Mouse (Mus musculus) megakaryocyte, embryonic 14.5 days (primary cell): ENCODE results near the gene Slc10a1.

Experiments used
- FLI1 ChIP-seq: IDR thresholded peaks from 2 replicates; pipeline ENCODE4 v1.6.1; 2012; ENCODE audit warnings: low read length, inconsistent platforms, mixed read lengths
- GATA1 ChIP-seq: IDR thresholded peaks from 3 replicates; pipeline ENCODE4 v1.6.1; 2012; ENCODE audit warnings: mixed read lengths, low read length, inconsistent platforms, borderline replicate concordance

- TF ChIP-seq GATA1 (no peak), FLI1 (no peak)
These were observed 35.6 kb downstream of the Slc10a1 start for GRCm38 (mm10) chr12:80932865-80933264.
